Mouse (Mus musculus) thymus, adult 2 months (tissue): ENCODE data around the gene Zbtb8os. TPM values are rescaled to one million over a fixed set of nuclear protein-coding genes. Genes with fewer than 3 reads are reported as not detected.

Source experiments
- DNase-seq: peaks from one replicate; pipeline ENCODE4 v3.0.0; 2021
- H3K27ac ChIP-seq: fragments of 200-500 bp; 2 replicates; pipeline ENCODE4 v1.5.1; 2012; ENCODE audit warnings: low read length, control low read depth; ENCODE audit not compliant: control insufficient read depth, insufficient read depth
- H3K27me3 ChIP-seq: fragments of 200-500 bp; 2 replicates; pipeline ENCODE4 v1.6.1; 2012; ENCODE audit warnings: mild to moderate bottlenecking, low read length, moderate library complexity, mixed read lengths; ENCODE audit not compliant: control insufficient read depth, insufficient read depth
- H3K36me3 ChIP-seq: fragments of 200-500 bp; 2 replicates; pipeline ENCODE4 v1.6.1; 2012; ENCODE audit warnings: mild to moderate bottlenecking, low read length, moderate library complexity; ENCODE audit not compliant: control insufficient read depth, insufficient read depth
- H3K4me1 ChIP-seq: fragments of 200-500 bp; replicated peaks from 2 replicates; pipeline ENCODE4 v1.6.1; 2012; ENCODE audit warnings: low read length; ENCODE audit not compliant: control insufficient read depth, insufficient read depth
- H3K4me3 ChIP-seq: fragments of 200-500 bp; 2 replicates; pipeline ENCODE4 v1.5.1; 2012; ENCODE audit warnings: mild to moderate bottlenecking, low read length, control low read depth, moderate library complexity; ENCODE audit not compliant: control insufficient read depth, insufficient read depth
- CTCF ChIP-seq: fragments of 200-500 bp; IDR thresholded peaks from 2 replicates; pipeline ENCODE4 v1.5.1; 2012; ENCODE audit warnings: mild to moderate bottlenecking, control low read depth, low read length, moderate library complexity, borderline replicate concordance; ENCODE audit not compliant: control insufficient read depth, poor library complexity, insufficient read depth; ENCODE audit errors: extremely low read depth
- POLR2A ChIP-seq: fragments of 200-500 bp; IDR thresholded peaks from 2 replicates; pipeline ENCODE4 v1.6.1; 2012; ENCODE audit warnings: mild to moderate bottlenecking, low read length, control low read depth, moderate library complexity; ENCODE audit not compliant: control insufficient read depth, poor library complexity, insufficient read depth; ENCODE audit errors: extremely low read depth
- WGBS: fragments of 180-500 bp; shearing (Covaris S2); methylation state at CpG from one replicate; pipeline ENCODE4 v1.1.7; 2018; 5-methylcytosine and 5-hydroxymethylcytosine counted together
- polyA plus RNA-seq: library from polyadenylated mRNA; depleted of rRNA; stranded (reverse); fragments of >200 nt; gene quantifications from 2 replicates; pipeline ENCODE4 v1.2.3, GENCODE M21; 2012

The Zbtb8os gene
- polyA plus RNA-seq, 1 experiment, result 14.3 TPM

GRCm38 (mm10) chr4:129324756-129325155, 10.7 kb upstream of the Zbtb8os start:
- H3K4me1 ChIP-seq, result no peaks in the 10 kb centered on the region
- no peak overlapping the region for H3K27ac ChIP-seq
- peaks cover 76% of the 10 kb centered on the region for H3K36me3 ChIP-seq
- H3K4me3 ChIP-seq, result no peak overlapping the region
- no peaks in the 10 kb centered on the region for H3K27me3 ChIP-seq
- DNase-seq, result no peak
- TF ChIP-seq CTCF, result no peak
- WGBS, result 86% methylated on average over 1 of the region's 1 CpGs

GRCm38 (mm10) chr4:129326191-129326590, 9.3 kb upstream of the Zbtb8os start:
- H3K27me3 ChIP-seq, result no peaks in the 10 kb centered on the region
- TF ChIP-seq CTCF (no peak), POLR2A (no peak)
- H3K36me3 ChIP-seq, result peaks cover 66% of the 10 kb centered on the region
- DNase-seq, result no peak
- 87% methylated on average over 1 of the region's 1 CpGs for WGBS
- H3K4me1 ChIP-seq, result no peaks in the 10 kb centered on the region
- no peak overlapping the region for H3K27ac ChIP-seq
- H3K4me3 ChIP-seq, result no peak overlapping the region

GRCm38 (mm10) chr4:129332846-129333245, 2.6 kb upstream of the Zbtb8os start:
- WGBS, result 74% methylated on average over 1 of the region's 1 CpGs
- peaks cover 20% of the 10 kb centered on the region for H3K36me3 ChIP-seq
- H3K4me3 ChIP-seq, result no peak overlapping the region
- H3K27me3 ChIP-seq, result no peaks in the 10 kb centered on the region
- no peak for TF ChIP-seq CTCF
- no peak for TF ChIP-seq POLR2A
- no peak overlapping the region for H3K27ac ChIP-seq
- DNase-seq, result no peak
- peaks cover 5% of the 10 kb centered on the region for H3K4me1 ChIP-seq

GRCm38 (mm10) chr4:129334677-129335215, 749 bp upstream of the Zbtb8os start:
- no peak for DNase-seq
- Histone ChIP-seq H3K4me3 (peak overlapping the region; percentile 79), H3K4me1 (peaks cover 5% of the 10 kb centered on the region), H3K27ac (peak overlapping the region; percentile 55), H3K36me3 (peaks cover 3% of the 10 kb centered on the region), H3K27me3 (no peaks in the 10 kb centered on the region)
- WGBS, result under 1% methylated on average over 62 of the region's 62 CpGs
- no peak for TF ChIP-seq POLR2A
- no peak for TF ChIP-seq CTCF

GRCm38 (mm10) chr4:129336291-129336690, 796 bp downstream of the Zbtb8os start:
- DNase-seq, result no peak
- no peaks in the 10 kb centered on the region for H3K27me3 ChIP-seq
- peaks cover 5% of the 10 kb centered on the region for H3K4me1 ChIP-seq
- H3K36me3 ChIP-seq, result no peaks in the 10 kb centered on the region; the same call in 1 of the 2 replicates
- TF ChIP-seq CTCF (no peak), POLR2A (no peak)
- WGBS, result 45% methylated on average over 14 of the region's 14 CpGs
- H3K27ac ChIP-seq, result peak overlapping the region; percentile 93
- peak overlapping the region; percentile 56 for H3K4me3 ChIP-seq

GRCm38 (mm10) chr4:129339743-129340142, 4.2 kb downstream of the Zbtb8os start:
- Histone ChIP-seq H3K4me1 (0 out of 2 replicates have a peak, but pooled peaks cover 2% of the 10 kb centered on the region), H3K27ac (no peak overlapping the region), H3K36me3 (peaks cover 21% of the 10 kb centered on the region), H3K27me3 (no peaks in the 10 kb centered on the region), H3K4me3 (no peak overlapping the region)
- TF ChIP-seq CTCF (no peak), POLR2A (no peak)
- 98% methylated on average over 3 of the region's 3 CpGs for WGBS
- DNase-seq, result no peak

GRCm38 (mm10) chr4:129341888-129342287, 6.4 kb downstream of the Zbtb8os start:
- Histone ChIP-seq H3K27ac (no peak overlapping the region), H3K36me3 (peaks cover 21% of the 10 kb centered on the region), H3K27me3 (no peaks in the 10 kb centered on the region), H3K4me3 (no peak overlapping the region), H3K4me1 (no peaks in the 10 kb centered on the region)
- no peak for TF ChIP-seq CTCF
- TF ChIP-seq POLR2A, result no peak
- DNase-seq, result no peak
- WGBS, result 91% methylated on average over 1 of the region's 1 CpGs
